Mouse (Mus musculus): ENCODE measurements around the gene Akr1b7. TPM values are rescaled to one million over a fixed set of nuclear protein-coding genes. Genes with fewer than 3 reads are reported as not detected.

Akr1b7 gene
- not detected for polyA plus RNA-seq (2017; shearing (Covaris generic))

DNA sequence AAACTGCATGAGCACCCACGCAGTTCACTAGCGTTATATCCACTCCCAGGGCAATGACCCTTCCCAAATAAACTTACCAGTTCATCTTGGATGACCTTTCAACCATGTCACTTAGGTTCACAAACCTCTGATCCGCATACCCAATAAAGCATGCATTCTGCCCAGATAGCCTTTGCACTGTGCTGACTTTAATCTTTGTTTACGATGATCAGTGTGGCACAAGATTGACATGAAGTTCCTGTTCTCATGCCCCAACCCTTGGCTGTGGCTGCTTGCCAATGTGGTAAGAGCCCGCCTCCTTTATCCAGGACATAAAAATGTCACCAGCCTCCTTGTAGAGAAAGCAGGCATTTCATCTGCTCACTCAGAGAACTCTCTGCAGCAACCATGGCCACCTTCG, at the start of gene Akr1b7:
Gene Akr1b7, plus strand, starts transcription at position 312 of the 400 bp plus-strand sequence.

DNA sequence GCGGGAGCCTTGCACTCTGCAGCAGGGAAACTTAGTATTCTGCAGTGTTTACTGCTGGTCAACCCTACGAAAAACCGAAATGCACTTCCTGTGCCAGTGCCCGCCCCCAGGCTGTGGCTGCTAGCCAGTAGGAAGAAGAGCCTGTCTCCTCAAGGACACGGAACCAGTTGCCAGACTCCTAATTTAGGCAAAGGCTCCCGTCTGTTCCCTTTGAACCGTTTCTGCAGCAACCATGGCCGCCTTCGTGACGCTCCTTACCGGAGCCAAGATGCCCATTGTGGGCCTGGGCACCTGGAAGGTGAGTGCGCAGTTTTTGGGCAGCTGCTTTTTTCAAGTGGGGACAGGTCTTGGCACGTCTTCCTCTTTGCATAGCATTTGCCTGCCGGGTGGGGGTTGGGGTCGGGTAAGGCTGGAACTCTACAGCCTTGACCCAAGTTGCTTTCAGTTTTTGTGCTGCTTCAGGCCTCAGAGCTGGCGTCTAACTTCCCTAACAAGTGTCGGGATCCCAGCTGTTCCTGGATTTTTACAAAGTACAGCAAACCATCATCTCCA, 27.9 kb upstream of the Akr1b7 start, which contains the start of gene Akr1b10:
Gene Akr1b10, plus strand, starts transcription at position 109 of the 552 bp plus-strand sequence.

Other genes starting within 250 kb of the Akr1b7 start
- 27.6 TPM for gene Slc35b4, start 235.2 kb upstream of the Akr1b7 start, polyA plus RNA-seq (2017; shearing (Covaris generic))
- gene Akr1b3, start 94.9 kb upstream of the Akr1b7 start, polyA plus RNA-seq (2017; shearing (Covaris generic)), result 301 TPM
- 1.3 TPM for gene Akr1b8, start 58.2 kb upstream of the Akr1b7 start, polyA plus RNA-seq (2017; shearing (Covaris generic))
- 38.5 TPM for gene Akr1b10, start 28.1 kb upstream of the Akr1b7 start, polyA plus RNA-seq (2017; shearing (Covaris generic))
- gene Bpgm, start 63.9 kb downstream of the Akr1b7 start, polyA plus RNA-seq (2017; shearing (Covaris generic)), result 29.5 TPM
- gene Cald1, start 186.2 kb downstream of the Akr1b7 start, polyA plus RNA-seq (2017; shearing (Covaris generic)), result not detected